Comparison of ENCODE assay signal across 27 mouse cellular contexts in the genomic region with DNA sequence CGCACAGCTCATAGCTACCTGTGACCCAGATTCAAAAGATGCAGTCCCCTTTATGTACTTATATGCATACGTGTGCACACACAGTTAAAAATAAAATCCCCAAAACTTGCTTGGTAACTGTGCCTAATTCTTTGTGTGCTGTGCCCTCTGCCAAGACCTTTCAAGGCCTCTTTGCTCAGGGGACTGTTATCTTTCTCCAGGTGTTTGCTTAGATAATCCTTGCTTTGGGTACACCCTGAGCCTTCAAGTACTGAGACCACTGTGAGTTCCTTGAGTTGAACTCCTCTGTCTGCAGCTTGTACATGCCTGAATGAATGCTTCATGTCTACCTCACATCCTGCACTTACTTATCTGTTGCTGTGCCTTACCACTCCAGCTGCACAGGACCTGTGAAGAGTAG. TPM values are rescaled to one million over a fixed set of nuclear protein-coding genes. Genes with fewer than 3 reads are reported as not detected.
DNase-seq lines count a peak whose midpoint lies in the region; ATAC-seq and TF ChIP-seq lines count a peak whose summit lies in the region.
"Had no signal": no experiment of that assay in that cellular context is flagged by ENCODE, and none has a peak within 500 bp of the region (broad histone marks: within the 10 kb centered on the region; RNA-seq: fewer than 3 reads in every experiment).

No protein-coding gene starts in this region.

- TF ChIP-seq CTCF in liver, embryonic 14.5 days (IDR thresholded peaks at IDR 0.05; ENCODE audit: low read depth): no peak

- peak; percentile 89 for ATAC-seq in liver, embryonic 14.5 days (ENCODE audit: insufficient read depth)
- ATAC-seq in megakaryocyte-erythroid progenitor cell, adult 5-6 weeks (replicated peaks; ENCODE audit: low FRiP score, low TSS enrichment, poor library complexity, severe bottlenecking): peak; percentile 91
- ATAC-seq in frontal cortex, adult (ENCODE audit: low TSS enrichment): no peak
- ATAC-seq: forebrain, embryonic 14.5 days; hindbrain, embryonic 16.5 days; midbrain, embryonic 16.5 days had no signal

- no peak overlapping the region for H3K4me3 ChIP-seq in liver, embryonic 14.5 days (ENCODE audit: insufficient read depth in 1 of 2, low read depth in 2 of 2, low read length in 2 of 2)
- H3K4me3 ChIP-seq: embryonic facial prominence, embryonic 10.5 days; embryonic facial prominence, embryonic 15.5 days; gastrocnemius, adult 2 months; heart, embryonic 13.5 days had no signal

- peak overlapping the region; percentile 14 for H3K4me2 ChIP-seq in liver, embryonic 14.5 days (ENCODE audit: low read depth)
- H3K4me2 ChIP-seq: embryonic facial prominence, embryonic 15.5 days; heart, embryonic 13.5 days; lung, embryonic 14.5 days; midbrain, embryonic 11.5 days had no signal

- DNase-seq in c-Kit-negative CD71-positive TER-119-positive erythroid progenitor cells, embryonic 14.5 days (ENCODE audit: low read depth, low spot score): peak; percentile 13
- DNase-seq in c-Kit-positive CD71-positive TER-119-positive erythroid progenitor cells, embryonic 14.5 days (ENCODE audit: low spot score): peak; percentile 23
- peak; percentile 28 to 54 (median 46) for DNase-seq in liver, embryonic 14.5 days (ENCODE audit: low read depth in 3 of 3, low spot score in 3 of 3)
- DNase-seq in adrenal gland, postnatal 25 days: no peak
- DNase-seq: adrenal gland, adult 8-10 months; B cell, adult 2 months; cerebellum, adult 18-20 months; cerebellum, postnatal 10 days; gastrocnemius, adult 2 months; gastrocnemius, postnatal 36 days; heart, postnatal 10 days; kidney, adult 18-20 months; kidney, postnatal 4 days; left cerebral cortex, postnatal 4 days; lung, embryonic 14.5 days; lung, postnatal 14 days; right cerebral cortex, postnatal 25 days; thymus, postnatal 4 days had no signal

- H3K36me3 ChIP-seq in liver, embryonic 14.5 days (replicated peaks; ENCODE audit: control insufficient read depth, insufficient read depth, low read depth): no peaks in the 10 kb centered on the region
- H3K36me3 ChIP-seq: embryonic facial prominence, embryonic 10.5 days; embryonic facial prominence, embryonic 15.5 days; heart, embryonic 13.5 days had no signal

- no peak overlapping the region for H3K9ac ChIP-seq in liver, embryonic 14.5 days (replicated peaks)
- H3K9ac ChIP-seq: embryonic facial prominence, embryonic 15.5 days; heart, embryonic 13.5 days; lung, embryonic 14.5 days had no signal

- 55% methylated on average over 2 of the region's 2 CpGs for WGBS in liver, embryonic 14.5 days (ENCODE audit: insufficient replicate concordance)

- TF ChIP-seq EP300 in liver, embryonic 14.5 days (IDR thresholded peaks at IDR 0.05; ENCODE audit: low read depth): peak; percentile 63

- H3K4me1 ChIP-seq in liver, embryonic 14.5 days (replicated peaks; ENCODE audit: control insufficient read depth in 2 of 2, insufficient read depth in 2 of 2, low read length in 1 of 2): peaks cover 7 to 17% of the 10 kb centered on the region in 2 experiments
- H3K4me1 ChIP-seq: embryonic facial prominence, embryonic 10.5 days; embryonic facial prominence, embryonic 15.5 days; heart, embryonic 13.5 days had no signal

- H3K27me3 ChIP-seq in liver, embryonic 14.5 days (ENCODE audit: control insufficient read depth, insufficient read depth, low read length): no peaks in the 10 kb centered on the region
- H3K27me3 ChIP-seq: embryonic facial prominence, embryonic 15.5 days; heart, embryonic 13.5 days had no signal

- H3K27ac ChIP-seq in liver, embryonic 14.5 days: no peak overlapping the region
- H3K27ac ChIP-seq: embryonic facial prominence, embryonic 10.5 days; embryonic facial prominence, embryonic 15.5 days; gastrocnemius, adult 2 months; heart, embryonic 13.5 days had no signal

- H3K9me3 ChIP-seq in liver, embryonic 14.5 days (ENCODE audit: control insufficient read depth, low read length): no peaks in the 10 kb centered on the region
- H3K9me3 ChIP-seq: embryonic facial prominence, embryonic 10.5 days; embryonic facial prominence, embryonic 15.5 days; heart, embryonic 13.5 days had no signal

RNA-seq across cellular contexts. Expression of a gene that starts 32.0 kb away (rescaled TPM):
- polyA plus RNA-seq in liver, embryonic 14.5 days (2012; rRNA removed): 14.0 and 21.4 TPM in 2 replicates
- polyA plus RNA-seq in liver, embryonic 14.5 days (2014; fragmentation: Nextera tagmentation; extraction: Ambion mirVana): 10.2 and 11.5 TPM in 2 replicates
- total RNA-seq in megakaryocyte-erythroid progenitor cell, adult 5-6 weeks (2014; fragmentation: Nextera tagmentation): 40.9 and 53.2 TPM in 2 replicates
- 55.1 and 85.9 TPM in 2 replicates for total RNA-seq in megakaryocyte-erythroid progenitor cell, adult 5-6 weeks (2017)
- total RNA-seq in adrenal gland, postnatal 25 days (2021): 474 and 481 TPM in 2 replicates
